Mouse (Mus musculus) bone marrow macrophage, adult 2 months (primary cell): ENCODE data around the gene Nol8.

ENCODE experiments used
- CTCF ChIP-seq: IDR thresholded peaks from 2 replicates; pipeline ENCODE4 v1.5.1; 2012; ENCODE audit warnings: low read depth, mild to moderate bottlenecking, low read length, moderate library complexity
- POLR2A ChIP-seq: IDR thresholded peaks from 2 replicates; pipeline ENCODE4 v1.6.1; 2012; ENCODE audit warnings: mild to moderate bottlenecking, low read depth, low read length, borderline replicate concordance

GRCm38 (mm10) chr13:49623216-49623615 lies 29.7 kb upstream of the Nol8 start:
- no peak for TF ChIP-seq CTCF
- no peak for TF ChIP-seq POLR2A
